In the genomic region with DNA sequence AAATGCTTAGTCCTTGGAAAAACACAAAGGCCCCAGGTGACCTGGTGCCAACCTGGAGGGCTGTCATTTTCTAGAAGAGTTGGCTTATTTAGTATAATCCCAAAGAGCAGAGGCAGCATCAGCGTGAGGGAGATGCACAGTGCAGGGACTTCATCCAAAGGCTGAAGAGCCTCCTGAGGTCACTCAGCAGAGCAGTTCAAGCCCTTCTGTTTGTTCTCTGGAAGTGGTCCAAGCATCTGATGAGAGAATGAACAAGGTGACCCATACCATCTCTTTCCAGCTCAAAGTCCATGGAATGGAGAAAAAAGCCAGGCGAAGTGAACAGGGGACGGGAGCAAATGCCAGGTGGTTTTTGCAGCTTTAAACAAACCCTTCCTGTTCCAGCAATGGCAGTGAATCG, we compare ENCODE assay signal across 16 mouse cellular contexts.
DNase-seq lines count a peak whose midpoint lies in the region; TF ChIP-seq lines count a peak whose summit lies in the region.
"Had no signal": no experiment of that assay in that cellular context is flagged by ENCODE, and none has a peak within 500 bp of the region (broad histone marks: within the 10 kb centered on the region; RNA-seq: fewer than 3 reads in every experiment).

No protein-coding gene starts in this region.

- H3K27ac ChIP-seq in heart, embryonic 10.5 days, result 0 out of 2 replicates have a peak overlapping the region, but pooled peaks have one; percentile 76
- no peak overlapping the region for H3K27ac ChIP-seq in cerebellum, adult 2 months (ENCODE audit: insufficient read depth, low read length)
- H3K27ac ChIP-seq: embryonic facial prominence, embryonic 15.5 days; hindbrain, embryonic 13.5 days; intestine, embryonic 15.5 days; left cerebral cortex, adult 2 months; limb, embryonic 10.5 days; stomach, postnatal 0 days had no signal

- DNase-seq in heart, embryonic 10.5 days (ENCODE audit: low spot score), result no peak
- DNase-seq in heart, postnatal 14 days, result no peak
- peak; percentile 25 for DNase-seq in left cerebral cortex, postnatal 4 days
- no peak for DNase-seq in left cerebral cortex, postnatal 14 days (ENCODE audit: low spot score in 2 of 2)
- peak; percentile 17 to 52 for DNase-seq in cerebellum, adult 2 months
- no peak for DNase-seq in lung, postnatal 36 days
- no peak for DNase-seq in gastrocnemius, adult 18-20 months (ENCODE audit: low spot score)
- DNase-seq: adrenal gland, postnatal 36 days; liver, postnatal 0 days; lung, postnatal 10 days had no signal

- H3K9me3 ChIP-seq in heart, embryonic 10.5 days, result no peaks in the 10 kb centered on the region
- H3K9me3 ChIP-seq: embryonic facial prominence, embryonic 15.5 days; hindbrain, embryonic 13.5 days; intestine, embryonic 15.5 days; limb, embryonic 10.5 days had no signal

- no peaks in the 10 kb centered on the region for H3K4me1 ChIP-seq in heart, embryonic 10.5 days
- H3K4me1 ChIP-seq in cerebellum, adult 2 months (ENCODE audit: control insufficient read depth, insufficient read depth, low read length), result no peaks in the 10 kb centered on the region
- H3K4me1 ChIP-seq: embryonic facial prominence, embryonic 15.5 days; hindbrain, embryonic 13.5 days; intestine, embryonic 15.5 days; limb, embryonic 10.5 days had no signal

- 83% methylated on average over 4 of the region's 4 CpGs for WGBS in heart, embryonic 10.5 days
- 24% methylated on average over 4 of the region's 4 CpGs for WGBS in cerebellum, adult 2 months

- no peaks in the 10 kb centered on the region for H3K36me3 ChIP-seq in heart, embryonic 10.5 days
- H3K36me3 ChIP-seq: embryonic facial prominence, embryonic 15.5 days; hindbrain, embryonic 13.5 days; intestine, embryonic 15.5 days; limb, embryonic 10.5 days had no signal

- H3K4me3 ChIP-seq in heart, embryonic 10.5 days, result no peak overlapping the region
- no peak overlapping the region for H3K4me3 ChIP-seq in cerebellum, adult 2 months (replicated peaks; ENCODE audit: insufficient read depth, low read depth, low read length)
- H3K4me3 ChIP-seq: embryonic facial prominence, embryonic 15.5 days; hindbrain, embryonic 13.5 days; intestine, embryonic 15.5 days; left cerebral cortex, adult 2 months; limb, embryonic 10.5 days had no signal

- TF ChIP-seq CTCF in cerebellum, adult 2 months (IDR thresholded peaks at IDR 0.05; ENCODE audit: borderline replicate concordance, insufficient read depth, low read depth, low read length), result no peak

- TF ChIP-seq POLR2A in cerebellum, adult 2 months (IDR thresholded peaks at IDR 0.05; ENCODE audit: borderline replicate concordance, insufficient read depth, low read length), result no peak

- intact Hi-C loops in heart, postnatal 14 days (cut with DNase I), result no loop called here
- intact Hi-C loops in left cerebral cortex, postnatal 4 days (cut with DNase I), result no loop called here
- intact Hi-C loops in left cerebral cortex, postnatal 14 days (cut with DNase I), result no loop called here

- no peaks in the 10 kb centered on the region for H3K27me3 ChIP-seq in heart, embryonic 10.5 days (ENCODE audit: insufficient read depth, poor library complexity, severe bottlenecking)
- no peaks in the 10 kb centered on the region for H3K27me3 ChIP-seq in cerebellum, adult 2 months (ENCODE audit: control insufficient read depth, insufficient read depth, low read length)
- H3K27me3 ChIP-seq: embryonic facial prominence, embryonic 15.5 days; hindbrain, embryonic 13.5 days; intestine, embryonic 15.5 days had no signal

Comparison
In these comparisons a context has a peak if more than half of its experiments do, and no peak if none do; other contexts are left out.
1. DNase-seq: peak in left cerebral cortex, postnatal 4 days (single experiment) and cerebellum, adult 2 months (2 of 2); none in heart, embryonic 10.5 days (single experiment), heart, postnatal 14 days (0 of 2), left cerebral cortex, postnatal 14 days (0 of 2), lung, postnatal 36 days (single experiment) and gastrocnemius, adult 18-20 months (single experiment).